Mouse (Mus musculus) activated CD4-positive, CD25-positive, alpha-beta regulatory T cell, adult 4 months (primary cell): ENCODE measurements around the gene Rbl2. TPM values are rescaled to one million over a fixed set of nuclear protein-coding genes. Genes with fewer than 3 reads are reported as not detected.

Experiments
- ATAC-seq: one replicate; pipeline ENCODE4 v1.8.0; 2017
- polyA plus RNA-seq, 2 experiments: library from polyadenylated mRNA; unstranded; fragments of 100-300 nt; shearing (Covaris generic); gene quantifications; one replicate each; pipeline ENCODE4 v1.2.1; 2017

The Rbl2 gene
- polyA plus RNA-seq, 2 experiments from 2014 or later: 103 to 143 TPM

- no peak for ATAC-seq
These were observed 101.7 kb downstream of the Rbl2 start for GRCm38 (mm10) chr8:91171605-91172004.

Other genes starting within 250 kb of the Rbl2 start
- 100 to 1,000 TPM; 117 to 118 TPM for gene Chd9, start 241.7 kb upstream of the Rbl2 start, polyA plus RNA-seq
- gene Aktip, start 129.9 kb downstream of the Rbl2 start, polyA plus RNA-seq: 10 to 100 TPM; 14.5 to 28.0 TPM
- gene Rpgrip1l, start 243.2 kb downstream of the Rbl2 start, polyA plus RNA-seq: 1 to 10 TPM in 1 of 2 experiments, under 1 TPM in 1; 0.42 to 1.9 TPM
- gene Fto, start 243.5 kb downstream of the Rbl2 start, polyA plus RNA-seq: 10 to 100 TPM; 58.0 to 63.8 TPM